Mouse (Mus musculus) subcutaneous adipose tissue, adult 2 months (tissue): ENCODE measurements around the gene Col11a1. TPM values are rescaled to one million over a fixed set of nuclear protein-coding genes. Genes with fewer than 3 reads are reported as not detected.

Experiments used
- polyA plus RNA-seq: library from polyadenylated mRNA; depleted of rRNA; stranded (reverse); fragments of >200 nt; gene quantifications from 2 replicates; pipeline ENCODE4 v1.2.3, GENCODE M21; 2012; ENCODE audit warnings: low replicate concordance; rRNA removed

Gene Col11a1
- polyA plus RNA-seq = 0.06 and 1.5 TPM in 2 replicates

GRCm38 (mm10) chr3:114029971-114030635 is at the start of gene Col11a1:
Col11a1 (plus strand) TSS chr3:114030540.

